Mouse (Mus musculus) heart, postnatal 0 days (tissue): Measurements from ENCODE around the gene Gm20518.

ENCODE experiments used
- CTCF ChIP-seq: IDR thresholded peaks from 2 replicates; pipeline ENCODE4 v1.5.1; 2016; ENCODE audit warnings: antibody characterized with exemption, control low read depth, low read depth
- EP300 ChIP-seq: IDR thresholded peaks from 2 replicates; pipeline ENCODE4 v1.6.1; 2016; ENCODE audit warnings: antibody characterized with exemption, low read depth

GRCm38 (mm10) chr16:17843701-17844365 is 47.6 kb downstream of the Gm20518 start:
- TF ChIP-seq EP300 (no peak), CTCF (no peak)
